Mouse (Mus musculus) G1E-ER4 (cell line): Measurements from ENCODE around the gene Sipa1l2. TPM values are rescaled to one million over a fixed set of nuclear protein-coding genes. Genes with fewer than 3 reads are reported as not detected.

Source experiments
- GATA1 ChIP-seq: IDR thresholded peaks from one replicate; pipeline ENCODE4 v1.8.0; 2012; ENCODE audit warnings: low read length, inconsistent platforms
- polyA plus RNA-seq: library from polyadenylated mRNA; stranded (reverse); fragments of >175 nt; gene quantifications from 2 replicates; pipeline ENCODE4 v1.2.3, GENCODE M21; 2012

Gene Sipa1l2
- polyA plus RNA-seq, 1 experiment = not detected

DNA sequence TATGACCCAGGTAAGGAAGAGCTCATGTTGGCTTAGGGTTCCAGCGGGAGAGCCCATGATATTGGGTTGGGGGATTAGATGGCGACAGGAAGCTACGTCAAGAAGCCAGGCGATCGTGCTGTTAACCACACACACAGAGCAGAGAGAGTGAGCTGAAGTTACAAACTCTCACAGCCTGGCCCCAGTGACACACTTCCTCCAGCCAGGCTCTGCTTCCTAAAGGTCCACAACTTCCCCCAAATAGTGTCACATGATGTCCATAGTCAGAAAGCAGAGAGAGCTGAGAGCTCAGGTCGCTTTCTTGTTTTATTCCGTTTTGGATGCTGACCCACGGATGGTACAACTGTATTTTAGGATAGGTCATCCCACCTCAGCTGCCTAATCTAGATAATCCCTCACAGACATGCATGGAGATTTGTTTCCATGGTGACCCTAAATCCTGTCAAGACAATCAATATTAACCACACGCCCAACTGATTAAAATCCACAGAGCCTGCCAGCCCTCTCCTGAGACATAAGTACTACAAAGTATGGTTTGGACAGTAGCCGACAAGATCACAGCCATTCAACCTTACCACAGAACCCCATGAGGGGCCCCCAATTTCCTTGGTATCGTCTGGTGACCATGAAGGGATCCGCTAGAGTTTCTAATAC lies 30.6 kb upstream of the Sipa1l2 start:
- TF ChIP-seq GATA1 = no peak

GRCm38 (mm10) chr8:125595571-125596508 lies 26.2 kb upstream of the Sipa1l2 start:
- no peak for TF ChIP-seq GATA1

DNA sequence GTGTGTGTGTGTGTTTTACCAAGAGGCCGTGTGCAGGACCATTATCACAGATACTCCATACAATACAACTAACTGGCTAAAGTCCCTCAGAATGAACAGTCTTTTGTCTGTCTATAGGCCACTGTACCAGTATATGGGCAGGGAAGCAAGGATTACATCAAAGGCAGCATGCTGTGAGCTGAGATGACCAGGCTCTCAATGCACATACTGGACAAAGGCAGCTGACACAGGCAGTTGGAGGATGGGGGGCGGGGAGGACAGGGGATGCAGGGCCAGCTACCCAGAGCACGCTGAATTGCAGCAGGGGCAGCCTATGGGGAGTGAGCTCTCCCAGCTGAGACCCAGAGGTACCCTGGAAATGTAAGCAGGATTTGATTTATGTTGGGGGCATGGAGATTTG lies 20.8 kb upstream of the Sipa1l2 start:
- no peak for TF ChIP-seq GATA1

- TF ChIP-seq GATA1 = no peak
Observed at GRCm38 (mm10) chr8:125586587-125586986, 17.0 kb upstream of the Sipa1l2 start.

DNA sequence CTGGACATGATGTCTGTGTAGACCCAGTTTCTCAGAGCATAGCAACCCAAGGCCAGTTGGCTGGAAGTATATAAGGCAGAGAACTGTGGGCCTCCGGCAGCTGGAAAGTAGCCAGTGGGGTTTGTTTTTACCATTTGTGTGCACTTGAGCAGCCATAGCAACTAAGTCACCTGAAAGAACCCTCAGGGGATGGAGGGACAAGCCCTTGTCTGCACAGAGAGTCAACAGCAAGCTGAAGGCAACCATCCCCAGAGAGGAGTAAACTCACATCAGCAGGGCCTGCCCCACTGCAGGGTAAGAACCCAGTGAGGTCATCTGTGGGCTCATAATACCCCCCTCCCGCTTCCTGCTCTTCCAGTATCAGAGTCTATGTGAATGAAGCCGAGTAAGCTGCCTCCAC lies 14.7 kb upstream of the Sipa1l2 start:
- no peak for TF ChIP-seq GATA1

GRCm38 (mm10) chr8:125580426-125580825 lies 10.8 kb upstream of the Sipa1l2 start:
- no peak for TF ChIP-seq GATA1

- no peak for TF ChIP-seq GATA1
Observed at GRCm38 (mm10) chr8:125576127-125576526, 6.5 kb upstream of the Sipa1l2 start.

GRCm38 (mm10) chr8:125574280-125574679 lies 4.7 kb upstream of the Sipa1l2 start:
- no peak for TF ChIP-seq GATA1

- TF ChIP-seq GATA1 = no peak
Observed at GRCm38 (mm10) chr8:125572246-125572645, 2.6 kb upstream of the Sipa1l2 start.

- no peak for TF ChIP-seq GATA1
Observed at GRCm38 (mm10) chr8:125570835-125571465, 1.3 kb upstream of the Sipa1l2 start.

GRCm38 (mm10) chr8:125570389-125570788 lies 781 bp upstream of the Sipa1l2 start:
- TF ChIP-seq GATA1 = no peak

DNA sequence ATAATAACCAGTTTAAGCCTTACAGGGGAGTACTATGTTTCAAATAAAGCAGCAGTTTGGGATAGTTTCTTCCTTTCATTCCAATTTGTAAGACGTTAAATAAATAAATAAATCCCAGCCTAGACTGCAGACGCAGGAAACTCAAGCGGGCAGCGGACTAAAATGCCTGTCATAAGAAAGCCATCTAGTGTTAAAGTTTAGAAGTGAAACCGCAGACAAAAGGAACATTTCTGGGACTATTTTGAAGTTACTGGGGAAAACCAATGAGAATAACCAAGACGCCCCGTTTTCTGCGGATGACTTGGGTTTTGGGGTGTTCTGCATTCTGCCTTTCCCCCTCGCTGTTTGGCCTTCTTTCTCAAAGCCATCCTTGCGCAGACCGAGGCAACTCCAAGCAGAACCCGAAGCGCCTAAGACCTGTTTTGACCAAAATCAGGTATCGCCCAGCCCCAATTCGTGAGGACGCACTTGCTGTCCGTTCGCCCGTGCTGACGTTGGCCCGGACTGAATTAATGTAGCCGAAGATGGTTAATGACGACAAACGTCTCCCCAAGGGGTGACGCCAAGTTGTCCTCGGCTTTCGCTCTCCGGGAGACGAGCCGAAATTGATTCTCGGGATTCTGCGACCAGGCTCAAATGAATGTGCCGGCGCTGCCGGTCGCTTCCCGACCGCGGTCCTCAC lies 616 bp downstream of the Sipa1l2 start:
- no peak for TF ChIP-seq GATA1

DNA sequence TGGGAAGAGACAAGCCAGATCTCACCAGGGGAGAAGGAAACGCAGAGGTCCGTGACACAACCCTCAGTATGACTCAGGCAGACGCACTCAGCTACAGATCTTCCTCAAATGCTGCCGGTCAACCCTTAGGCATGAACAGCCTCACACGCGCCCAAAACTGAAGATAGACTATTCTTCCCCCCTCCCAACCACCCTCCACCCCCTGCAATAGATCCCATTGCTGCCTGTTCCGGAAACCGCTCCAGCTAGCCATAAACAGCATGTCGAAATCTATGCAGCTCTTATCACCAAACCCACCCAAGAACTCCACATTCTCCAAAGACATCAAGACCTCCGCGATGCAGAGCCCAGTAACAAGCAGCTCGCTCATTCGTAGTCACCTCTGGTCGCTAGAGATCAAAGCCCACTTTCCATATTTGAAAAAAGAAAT lies 1.2 kb downstream of the Sipa1l2 start:
- TF ChIP-seq GATA1 = no peak

DNA sequence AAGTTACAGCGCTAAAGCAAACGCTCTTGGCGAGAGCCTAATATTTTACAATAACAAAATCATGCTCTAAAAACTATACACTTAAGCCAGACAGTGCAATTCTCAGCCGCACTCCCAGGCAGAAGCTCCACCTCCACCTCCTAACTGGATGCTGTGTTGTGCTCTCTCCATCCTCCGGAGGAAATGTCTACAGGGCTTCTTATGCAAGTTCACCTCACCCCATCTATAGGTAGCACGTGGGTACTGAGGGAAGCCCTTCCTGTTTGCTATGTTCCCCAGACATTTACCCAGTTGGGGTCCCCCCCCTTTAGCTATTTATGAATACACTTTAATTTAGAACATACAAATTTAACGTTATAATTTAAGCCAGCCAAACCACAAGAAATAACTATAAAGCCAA lies 2.0 kb downstream of the Sipa1l2 start:
- TF ChIP-seq GATA1 = no peak

DNA sequence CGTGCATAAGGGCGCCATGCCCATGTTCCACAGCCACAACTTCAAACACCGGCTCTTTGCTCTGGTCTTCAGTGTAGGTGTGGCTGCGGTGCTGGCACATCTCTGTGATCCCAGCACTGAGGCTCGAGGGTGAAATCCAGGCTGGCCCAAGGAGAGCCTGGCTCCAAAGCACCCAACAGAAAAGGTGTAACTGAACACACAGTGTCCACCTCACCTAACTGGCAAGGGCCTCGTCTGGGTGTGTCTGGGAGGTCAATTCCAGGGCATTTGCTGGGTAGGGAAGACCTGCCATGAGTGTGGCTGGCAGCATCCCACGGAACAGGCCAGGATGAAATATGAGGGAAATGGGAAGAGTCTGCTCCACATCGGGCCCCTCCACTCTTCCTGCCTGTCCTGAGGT lies 6.7 kb downstream of the Sipa1l2 start:
- TF ChIP-seq GATA1 = no peak
